Mouse (Mus musculus) neural tube, embryonic 12.5 days (tissue): ENCODE results near the gene Timmdc1. TPM values are rescaled to one million over a fixed set of nuclear protein-coding genes. Genes with fewer than 3 reads are reported as not detected.

Experiments used
- ATAC-seq: fragments of 200-750 bp; cut with Nextera tagmentation; 2 replicates; pipeline ENCODE4 v1.8.0; 2017; ENCODE audit warnings: low read depth, mild to moderate bottlenecking, moderate TSS enrichment, moderate library complexity; ENCODE audit not compliant: low FRiP score
- H3K27ac ChIP-seq: fragments of 300-500 bp; sonication (generic); 2 replicates; pipeline ENCODE4 v1.5.1; 2016
- H3K27me3 ChIP-seq: fragments of 300-500 bp; sonication (generic); replicated peaks from 2 replicates; pipeline ENCODE4 v1.6.1; 2016; ENCODE audit warnings: mild to moderate bottlenecking
- H3K36me3 ChIP-seq: fragments of 300-500 bp; sonication (generic); 2 replicates; pipeline ENCODE4 v1.6.1; 2016; ENCODE audit warnings: mild to moderate bottlenecking
- H3K4me1 ChIP-seq: fragments of 300-500 bp; sonication (generic); 2 replicates; pipeline ENCODE4 v1.6.1; 2016
- H3K4me2 ChIP-seq: fragments of 300-500 bp; sonication (generic); replicated peaks from 2 replicates; pipeline ENCODE4 v1.6.1; 2016; ENCODE audit warnings: mild to moderate bottlenecking
- H3K4me3 ChIP-seq: fragments of 300-500 bp; sonication (generic); 2 replicates; pipeline ENCODE4 v1.5.1; 2016
- H3K9ac ChIP-seq: fragments of 300-500 bp; sonication (generic); 2 replicates; pipeline ENCODE4 v1.6.1; 2016; ENCODE audit warnings: mild to moderate bottlenecking
- H3K9me3 ChIP-seq: fragments of 300-500 bp; sonication (generic); 2 replicates; pipeline ENCODE4 v1.6.1; 2016; ENCODE audit warnings: mild to moderate bottlenecking
- WGBS: fragments of 180-500 bp; shearing (Covaris S2); methylation state at CpG from one replicate; pipeline ENCODE4 v1.1.7; 2016; 5-methylcytosine and 5-hydroxymethylcytosine counted together
- polyA plus RNA-seq: library from polyadenylated mRNA; unstranded; fragments of >200 nt; fragmentation: Nextera tagmentation; extraction: Ambion mirVana; gene quantifications from 2 replicates; pipeline ENCODE4 v1.2.1, GENCODE M21; 2016

Gene Timmdc1
- polyA plus RNA-seq, 1 experiment from 2014 or later = 31.6 TPM

GRCm38 (mm10) chr16:38538716-38539380 lies 16.4 kb upstream of the Timmdc1 start:
- no peak for ATAC-seq
- H3K4me3 ChIP-seq = no peak overlapping the region

GRCm38 (mm10) chr16:38536544-38537146 lies 14.2 kb upstream of the Timmdc1 start:
- no peaks in the 10 kb centered on the region for H3K9me3 ChIP-seq
- H3K36me3 ChIP-seq = peaks cover 84% of the 10 kb centered on the region
- H3K9ac ChIP-seq = no peak overlapping the region
- H3K4me2 ChIP-seq = no peak overlapping the region
- no peak overlapping the region for H3K27ac ChIP-seq
- 51% methylated on average over 8 of the region's 8 CpGs for WGBS
- no peaks in the 10 kb centered on the region for H3K4me1 ChIP-seq
- H3K4me3 ChIP-seq = no peak overlapping the region
- peak; percentile 50 for ATAC-seq
- no peaks in the 10 kb centered on the region for H3K27me3 ChIP-seq

More at GRCm38 (mm10) chr16:38538716-38539380, 16.4 kb upstream of the Timmdc1 start:
- Histone ChIP-seq H3K36me3 (peaks cover 83% of the 10 kb centered on the region), H3K4me1 (no peaks in the 10 kb centered on the region), H3K4me2 (no peak overlapping the region), H3K27me3 (no peaks in the 10 kb centered on the region), H3K9me3 (no peaks in the 10 kb centered on the region), H3K9ac (no peak overlapping the region), H3K27ac (no peak overlapping the region)
- 90% methylated on average over 13 of the region's 13 CpGs for WGBS

GRCm38 (mm10) chr16:38526264-38526663 lies 3.8 kb upstream of the Timmdc1 start:
- Histone ChIP-seq H3K4me3 (no peak overlapping the region), H3K4me1 (peaks cover 8% of the 10 kb centered on the region), H3K9me3 (no peaks in the 10 kb centered on the region), H3K36me3 (peaks cover 67% of the 10 kb centered on the region), H3K9ac (no peak overlapping the region), H3K27ac (no peak overlapping the region), H3K27me3 (no peaks in the 10 kb centered on the region), H3K4me2 (no peak overlapping the region)
- no peak for ATAC-seq
- 90% methylated on average over 6 of the region's 6 CpGs for WGBS

- Histone ChIP-seq H3K27me3 (no peaks in the 10 kb centered on the region), H3K4me2 (peak overlapping the region; percentile 66), H3K4me1 (peaks cover 8% of the 10 kb centered on the region), H3K36me3 (peaks cover 41% of the 10 kb centered on the region), H3K4me3 (peak overlapping the region; percentile 95), H3K9me3 (no peaks in the 10 kb centered on the region), H3K27ac (no peak overlapping the region), H3K9ac (peak overlapping the region; percentile 45)
- 41% methylated on average over 8 of the region's 8 CpGs for WGBS
- no peak for ATAC-seq
These were observed 1.1 kb downstream of the Timmdc1 start for GRCm38 (mm10) chr16:38521211-38521987.

- no peak overlapping the region for H3K27ac ChIP-seq
- no peaks in the 10 kb centered on the region for H3K27me3 ChIP-seq
- H3K4me3 ChIP-seq = no peak overlapping the region
- no peaks in the 10 kb centered on the region for H3K9me3 ChIP-seq
- H3K9ac ChIP-seq = no peak overlapping the region
- 96% methylated on average over 2 of the region's 2 CpGs for WGBS
- peaks cover 8% of the 10 kb centered on the region for H3K4me1 ChIP-seq
- no peak for ATAC-seq
- H3K36me3 ChIP-seq = peaks cover 32% of the 10 kb centered on the region
- H3K4me2 ChIP-seq = no peak overlapping the region
These were observed 3.3 kb downstream of the Timmdc1 start for GRCm38 (mm10) chr16:38519140-38519539.

- 95% methylated on average over 2 of the region's 2 CpGs for WGBS
- Histone ChIP-seq H3K9me3 (no peaks in the 10 kb centered on the region), H3K9ac (no peak overlapping the region), H3K27ac (no peak overlapping the region), H3K4me3 (no peak overlapping the region), H3K4me1 (no peaks in the 10 kb centered on the region), H3K27me3 (no peaks in the 10 kb centered on the region), H3K36me3 (peaks cover 63% of the 10 kb centered on the region), H3K4me2 (no peak overlapping the region)
- no peak for ATAC-seq
These were observed 11.6 kb downstream of the Timmdc1 start for GRCm38 (mm10) chr16:38510846-38511245.

- Histone ChIP-seq H3K9ac (no peak overlapping the region), H3K4me3 (no peak overlapping the region), H3K27ac (no peak overlapping the region), H3K27me3 (no peaks in the 10 kb centered on the region), H3K9me3 (no peaks in the 10 kb centered on the region), H3K36me3 (peaks cover 58% of the 10 kb centered on the region), H3K4me2 (no peak overlapping the region), H3K4me1 (no peaks in the 10 kb centered on the region)
- peak; percentile 76; the same call in 1 of the 2 replicates for ATAC-seq
- WGBS = 72% methylated on average over 4 of the region's 4 CpGs
These were observed 16.3 kb downstream of the Timmdc1 start for GRCm38 (mm10) chr16:38506041-38506634.

GRCm38 (mm10) chr16:38503528-38503927 lies 18.9 kb downstream of the Timmdc1 start:
- H3K36me3 ChIP-seq = peaks cover 56% of the 10 kb centered on the region
- no peak overlapping the region for H3K4me2 ChIP-seq

GRCm38 (mm10) chr16:38502469-38502868 lies 20.0 kb downstream of the Timmdc1 start:
- Histone ChIP-seq H3K27me3 (no peaks in the 10 kb centered on the region), H3K4me3 (no peak overlapping the region), H3K36me3 (peaks cover 54% of the 10 kb centered on the region), H3K4me1 (no peaks in the 10 kb centered on the region), H3K27ac (no peak overlapping the region), H3K9me3 (no peaks in the 10 kb centered on the region), H3K4me2 (no peak overlapping the region), H3K9ac (no peak overlapping the region)
- ATAC-seq = no peak
- 96% methylated on average over 10 of the region's 10 CpGs for WGBS

More at GRCm38 (mm10) chr16:38503528-38503927, 18.9 kb downstream of the Timmdc1 start:
- H3K4me1 ChIP-seq = no peaks in the 10 kb centered on the region
- no peaks in the 10 kb centered on the region for H3K27me3 ChIP-seq
- H3K4me3 ChIP-seq = no peak overlapping the region
- WGBS = 98% methylated on average over 4 of the region's 4 CpGs
- no peak overlapping the region for H3K9ac ChIP-seq
- no peak for ATAC-seq
- H3K27ac ChIP-seq = no peak overlapping the region
- no peaks in the 10 kb centered on the region for H3K9me3 ChIP-seq

- Histone ChIP-seq H3K9me3 (no peaks in the 10 kb centered on the region), H3K4me3 (no peak overlapping the region), H3K4me2 (no peak overlapping the region), H3K4me1 (no peaks in the 10 kb centered on the region), H3K9ac (no peak overlapping the region), H3K36me3 (peaks cover 29% of the 10 kb centered on the region), H3K27me3 (no peaks in the 10 kb centered on the region), H3K27ac (no peak overlapping the region)
- ATAC-seq = no peak
- 78% methylated on average over 7 of the region's 7 CpGs for WGBS
These were observed 25.8 kb downstream of the Timmdc1 start for GRCm38 (mm10) chr16:38496604-38497140.

GRCm38 (mm10) chr16:38493890-38494289 lies 28.6 kb downstream of the Timmdc1 start:
- Histone ChIP-seq H3K27ac (no peak overlapping the region), H3K36me3 (peaks cover 20% of the 10 kb centered on the region), H3K27me3 (no peaks in the 10 kb centered on the region), H3K9me3 (no peaks in the 10 kb centered on the region), H3K9ac (no peak overlapping the region), H3K4me1 (no peaks in the 10 kb centered on the region), H3K4me2 (no peak overlapping the region), H3K4me3 (no peak overlapping the region)
- 89% methylated on average over 10 of the region's 10 CpGs for WGBS
- ATAC-seq = no peak

GRCm38 (mm10) chr16:38492551-38492950 lies 29.9 kb downstream of the Timmdc1 start:
- no peak overlapping the region for H3K9ac ChIP-seq
- H3K27me3 ChIP-seq = no peaks in the 10 kb centered on the region
- 85% methylated on average over 3 of the region's 3 CpGs for WGBS
- no peak overlapping the region for H3K4me2 ChIP-seq
- H3K27ac ChIP-seq = no peak overlapping the region
- no peak overlapping the region for H3K4me3 ChIP-seq
- H3K4me1 ChIP-seq = no peaks in the 10 kb centered on the region
- H3K36me3 ChIP-seq = peaks cover 10% of the 10 kb centered on the region
- no peak for ATAC-seq
- no peaks in the 10 kb centered on the region for H3K9me3 ChIP-seq
